Mouse (Mus musculus): ENCODE data around the gene Sptbn2. TPM values are rescaled to one million over a fixed set of nuclear protein-coding genes. Genes with fewer than 3 reads are reported as not detected.

The Sptbn2 gene
- 0.02 and 0.06 TPM in 2 replicates for polyA plus RNA-seq (2012)

DNA sequence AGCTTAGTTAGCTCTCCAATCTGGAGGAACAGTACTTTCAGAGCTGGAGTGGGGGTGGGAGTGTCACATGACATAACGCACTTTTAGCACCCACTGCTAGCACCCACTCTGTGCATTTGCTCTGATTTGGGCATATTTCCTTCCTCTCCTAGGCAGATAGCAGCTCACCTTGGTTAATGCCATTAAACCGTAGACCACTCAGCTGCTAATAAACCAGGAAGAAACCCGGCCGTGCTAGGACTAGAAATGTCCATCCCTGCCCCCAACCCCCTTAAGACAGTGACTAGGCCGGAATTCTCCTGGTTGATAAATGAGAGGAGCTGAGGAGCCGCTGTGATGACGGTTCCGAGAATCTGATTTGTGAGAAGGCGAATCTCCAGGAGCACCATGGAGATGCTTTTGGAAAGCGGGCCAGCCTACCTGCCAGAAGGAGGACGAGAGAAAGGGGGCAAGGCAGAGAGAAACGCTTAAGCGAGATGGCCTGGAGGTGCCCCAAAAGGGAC, at the start of gene Sptbn2:
TSS of gene Sptbn2 (plus strand) at position 70 of the 503 bp plus-strand sequence.

DNA sequence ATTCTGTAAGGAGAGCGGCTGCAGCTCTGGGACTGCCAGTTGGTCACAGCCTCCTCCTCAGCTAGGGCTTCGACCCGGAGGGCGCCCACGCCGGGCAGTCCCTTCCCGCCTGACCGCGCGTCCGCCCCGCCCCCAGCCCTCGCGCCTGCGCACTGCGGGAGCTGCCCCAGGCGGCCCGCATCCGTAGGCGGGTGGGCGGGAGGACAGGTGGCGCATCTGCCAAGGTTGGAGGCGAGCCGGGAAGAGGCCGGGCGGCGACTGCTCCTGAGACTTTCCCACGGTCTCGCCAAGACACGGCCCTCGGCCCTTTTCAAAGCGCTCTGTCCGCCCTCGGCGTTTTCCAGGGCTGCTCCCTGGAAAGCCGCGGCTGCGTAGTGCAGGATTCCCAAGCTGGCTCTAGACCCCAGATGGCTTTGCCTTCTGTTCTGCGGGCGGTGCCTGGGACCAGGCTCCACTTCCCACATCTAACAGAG, 12.7 kb upstream of the Sptbn2 start, which contains the start of gene Gm960:
TSS of gene Gm960 (minus strand) at position 464 of the 473 bp plus-strand sequence.

DNA sequence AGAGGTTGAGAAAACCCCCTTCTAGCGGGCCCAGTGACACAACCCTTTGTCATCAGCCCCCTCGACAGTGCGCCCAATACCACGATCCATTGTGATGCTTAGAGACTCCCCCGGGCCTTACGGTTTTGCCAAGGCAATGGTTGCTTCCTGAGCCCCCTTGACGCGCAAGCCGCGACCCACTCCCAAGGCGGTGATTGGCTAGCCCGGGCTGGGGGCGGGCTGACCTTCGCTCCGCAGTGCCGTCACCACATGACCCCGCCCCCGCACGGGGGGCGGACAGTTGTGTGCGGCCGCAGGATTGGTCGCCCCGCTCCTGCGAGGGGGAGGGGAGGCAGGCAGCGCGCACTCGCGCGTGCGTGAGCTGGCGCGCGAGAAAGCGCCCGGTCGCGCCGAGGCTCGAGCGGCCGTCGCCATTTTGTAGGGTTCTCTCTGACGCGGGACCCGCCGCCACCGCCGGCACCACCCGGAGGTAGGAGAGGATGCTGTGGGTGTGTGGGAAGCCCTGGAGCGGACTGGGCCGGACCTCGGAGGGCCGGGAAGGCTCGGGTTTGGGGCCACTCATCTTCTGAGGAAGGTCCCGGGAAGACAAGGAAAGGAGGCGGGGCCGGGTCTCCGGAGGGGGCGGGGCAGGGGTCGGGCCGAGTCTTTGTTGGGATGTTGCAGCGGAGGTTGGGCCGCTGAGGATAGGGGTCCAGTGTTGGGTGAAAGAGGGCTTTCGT, 45.4 kb downstream of the Sptbn2 start, which contains the start of gene Rbm4b:
TSS of gene Rbm4b (plus strand) at position 305 of the 719 bp plus-strand sequence.

DNA sequence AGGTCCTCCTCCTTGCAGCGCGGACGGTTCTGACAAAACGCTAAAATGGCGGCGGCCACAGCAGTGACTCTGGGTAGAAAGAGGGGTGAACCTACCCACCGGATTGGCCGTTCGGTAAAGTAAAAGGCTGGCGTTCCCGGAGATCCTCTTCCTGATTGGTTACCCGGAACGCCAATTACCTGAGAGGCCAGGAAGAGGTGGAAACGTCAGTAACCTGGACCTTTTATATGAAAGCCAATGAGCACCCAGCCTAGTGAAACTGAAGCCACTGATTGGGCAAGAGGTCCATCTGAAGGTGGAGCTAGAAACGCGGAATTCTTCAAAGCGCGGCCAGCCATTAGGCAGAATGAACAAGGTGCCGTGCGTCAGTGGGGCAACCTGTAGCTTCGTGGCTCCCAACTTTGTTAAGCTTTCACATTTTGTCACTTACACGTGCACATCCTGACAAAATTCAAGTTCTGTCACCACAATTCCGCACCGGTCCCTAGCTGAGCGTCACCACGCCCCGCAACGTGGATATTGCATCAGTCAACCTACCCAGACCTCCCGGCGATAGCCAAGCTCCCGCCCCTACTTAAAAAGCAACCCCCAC, 83.0 kb downstream of the Sptbn2 start, which contains the start of gene Rbm4:
TSS of gene Rbm4 (minus strand) at position 71 of the 592 bp plus-strand sequence.

Other genes with a start within 250 kb of the Sptbn2 start
- 0.19 TPM in 1 of 2 replicates, not detected in the other for gene Syt12, start 233.7 kb upstream of the Sptbn2 start, polyA plus RNA-seq (2012)
- not detected in 2 replicates for gene 2010003K11Rik, start 212.6 kb upstream of the Sptbn2 start, polyA plus RNA-seq (2012)
- gene Pcx, start 200.7 kb upstream of the Sptbn2 start, polyA plus RNA-seq (2012) = 4.9 and 5.5 TPM in 2 replicates
- gene Lrfn4, start 95.5 kb upstream of the Sptbn2 start, polyA plus RNA-seq (2012) = 19.3 and 29.2 TPM in 2 replicates
- gene Rce1, start 85.5 kb upstream of the Sptbn2 start, polyA plus RNA-seq (2012) = 47.6 and 55.8 TPM in 2 replicates
- 0.34 TPM in 1 of 2 replicates, not detected in the other for gene Gm960, start 12.5 kb upstream of the Sptbn2 start, polyA plus RNA-seq (2012)
- gene Rbm4b, start 45.3 kb downstream of the Sptbn2 start, polyA plus RNA-seq (2012) = 11.2 and 13.4 TPM in 2 replicates
- gene Rbm4, start 82.7 kb downstream of the Sptbn2 start, polyA plus RNA-seq (2012) = 15.6 and 16.8 TPM in 2 replicates
- gene Gm21992, start 100.4 kb downstream of the Sptbn2 start, polyA plus RNA-seq (2012) = 0.68 and 1.4 TPM in 2 replicates
- gene Rbm14, start 100.5 kb downstream of the Sptbn2 start, polyA plus RNA-seq (2012) = 37.4 and 39.1 TPM in 2 replicates
- 59.4 and 60.0 TPM in 2 replicates for gene Ccs, start 128.2 kb downstream of the Sptbn2 start, polyA plus RNA-seq (2012)
- gene Ccdc87, start 128.2 kb downstream of the Sptbn2 start, polyA plus RNA-seq (2012) = not detected in 2 replicates
- gene Ctsf, start 144.0 kb downstream of the Sptbn2 start, polyA plus RNA-seq (2012) = 7.5 and 11.2 TPM in 2 replicates
- gene Actn3, start 166.7 kb downstream of the Sptbn2 start, polyA plus RNA-seq (2012) = 0.37 and 1.0 TPM in 2 replicates
- 2.1 and 2.3 TPM in 2 replicates for gene Zdhhc24, start 167.5 kb downstream of the Sptbn2 start, polyA plus RNA-seq (2012)
- 2.1 and 3.6 TPM in 2 replicates for gene Bbs1, start 195.5 kb downstream of the Sptbn2 start, polyA plus RNA-seq (2012)
- 66.2 and 71.5 TPM in 2 replicates for gene Dpp3, start 217.1 kb downstream of the Sptbn2 start, polyA plus RNA-seq (2012)
- 0.10 and 0.22 TPM in 2 replicates for gene Peli3, start 232.0 kb downstream of the Sptbn2 start, polyA plus RNA-seq (2012)

All from megakaryocyte-erythroid progenitor cell, adult 5 weeks (primary cell).